In genomic region chr6:83234280-83234741, GRCm38 (mm10) we compare ENCODE assay signal across 9 mouse cellular contexts. TPM values are rescaled to one million over a fixed set of nuclear protein-coding genes. Genes with fewer than 3 reads are reported as not detected.
DNase-seq lines count a peak whose midpoint lies in the region; ATAC-seq lines count a peak whose summit lies in the region.
"Had no signal": no experiment of that assay in that cellular context is flagged by ENCODE, and none has a peak within 500 bp of the region (broad histone marks: within the 10 kb centered on the region; RNA-seq: fewer than 3 reads in every experiment).

No protein-coding gene starts in this region.

- peak overlapping the region; percentile 45 for H3K4me2 ChIP-seq in heart, embryonic 15.5 days
- peak overlapping the region; percentile 52 for H3K4me2 ChIP-seq in limb, embryonic 12.5 days
- H3K4me2 ChIP-seq in neural tube, embryonic 13.5 days = peak overlapping the region; percentile 43

- intact Hi-C loops in heart, postnatal 25 days (cut with DNase I) = no loop called here

- peaks cover 21% of the 10 kb centered on the region for H3K4me1 ChIP-seq in heart, embryonic 15.5 days (replicated peaks)
- H3K4me1 ChIP-seq in limb, embryonic 12.5 days (replicated peaks) = peaks cover 30% of the 10 kb centered on the region
- peaks cover 15% of the 10 kb centered on the region for H3K4me1 ChIP-seq in neural tube, embryonic 13.5 days (replicated peaks)

- H3K36me3 ChIP-seq in heart, embryonic 15.5 days = no peaks in the 10 kb centered on the region
- no peaks in the 10 kb centered on the region for H3K36me3 ChIP-seq in limb, embryonic 12.5 days
- no peaks in the 10 kb centered on the region for H3K36me3 ChIP-seq in neural tube, embryonic 13.5 days
- H3K36me3 ChIP-seq: G1E had no signal

- peak overlapping the region; percentile 7; the same call in 1 of the 2 replicates for H3K9ac ChIP-seq in heart, embryonic 15.5 days
- 0 out of 2 replicates have a peak overlapping the region, but pooled peaks have one; percentile 40 for H3K9ac ChIP-seq in limb, embryonic 12.5 days (replicated peaks)
- H3K9ac ChIP-seq in neural tube, embryonic 13.5 days = peak overlapping the region; percentile 34

- DNase-seq in heart, postnatal 25 days (ENCODE audit: low spot score) = no peak
- no peak for DNase-seq in left cerebral cortex, adult 11 months (ENCODE audit: low spot score)
- no peak for DNase-seq in c-Kit-positive CD71-positive TER-119-positive erythroid progenitor cells, embryonic 14.5 days (ENCODE audit: low spot score)
- no peak for DNase-seq in heart, adult 9 months (ENCODE audit: low spot score in 2 of 2)

- peaks cover 23% of the 10 kb centered on the region for H3K27me3 ChIP-seq in heart, embryonic 15.5 days
- peaks cover 26% of the 10 kb centered on the region for H3K27me3 ChIP-seq in limb, embryonic 12.5 days
- H3K27me3 ChIP-seq in neural tube, embryonic 13.5 days = peaks cover 16% of the 10 kb centered on the region

- H3K4me3 ChIP-seq in heart, embryonic 15.5 days = peak overlapping the region; percentile 13; the same call in 1 of the 2 replicates
- peak overlapping the region; percentile 26 for H3K4me3 ChIP-seq in limb, embryonic 12.5 days (replicated peaks)
- no peak overlapping the region for H3K4me3 ChIP-seq in neural tube, embryonic 13.5 days

- WGBS in heart, embryonic 15.5 days = 7% methylated on average over 14 of the region's 14 CpGs
- WGBS in limb, embryonic 12.5 days = 1% methylated on average over 14 of the region's 14 CpGs
- under 1% methylated on average over 14 of the region's 14 CpGs for WGBS in neural tube, embryonic 13.5 days

- no peaks in the 10 kb centered on the region for H3K9me3 ChIP-seq in heart, embryonic 15.5 days (replicated peaks)
- no peaks in the 10 kb centered on the region for H3K9me3 ChIP-seq in limb, embryonic 12.5 days
- H3K9me3 ChIP-seq in neural tube, embryonic 13.5 days = no peaks in the 10 kb centered on the region
- H3K9me3 ChIP-seq: G1E had no signal

- ATAC-seq in heart, embryonic 15.5 days (replicated peaks; ENCODE audit: insufficient number of reproducible peaks, insufficient read depth, low FRiP score, low read depth) = no peak
- 0 out of 4 replicates have a peak, but pooled peaks have one; percentile 29 to 51 for ATAC-seq in hematopoietic stem cell, adult 5-6 weeks (replicated peaks in 1 of 2; ENCODE audit: insufficient read depth in 1 of 2, low FRiP score in 2 of 2, low TSS enrichment in 1 of 2, low read depth in 1 of 2, poor library complexity in 2 of 2, severe bottlenecking in 2 of 2)
- ATAC-seq in limb, embryonic 12.5 days (ENCODE audit: insufficient number of reproducible peaks, insufficient read depth, low FRiP score, low TSS enrichment, low read depth) = 0 out of 2 replicates have a peak, but pooled peaks have one; percentile 40
- ATAC-seq in neural tube, embryonic 13.5 days (ENCODE audit: low read depth) = no peak; the same call in 1 of the 2 replicates

- no peak overlapping the region for H3K27ac ChIP-seq in heart, embryonic 15.5 days
- peak overlapping the region; percentile 35; the same call in 1 of the 2 replicates for H3K27ac ChIP-seq in limb, embryonic 12.5 days
- H3K27ac ChIP-seq in neural tube, embryonic 13.5 days (replicated peaks) = no peak overlapping the region

RNA-seq across cellular contexts. Expression of gene Slc4a5, which starts 14.7 kb away (rescaled TPM):
- 0.22 and 0.28 TPM in 2 replicates for polyA plus RNA-seq in heart, embryonic 15.5 days (2015; fragmentation: Nextera tagmentation; extraction: Ambion mirVana)
- not detected for total RNA-seq in heart, postnatal 25 days (2021)
- total RNA-seq in hematopoietic stem cell, adult 5-6 weeks (2017) = not detected in 2 replicates
- 0.49 and 0.68 TPM in 2 replicates for polyA plus RNA-seq in limb, embryonic 12.5 days (2016; fragmentation: Nextera tagmentation; extraction: Ambion mirVana)
- polyA plus RNA-seq in neural tube, embryonic 13.5 days (2015; fragmentation: Nextera tagmentation; extraction: Ambion mirVana) = 0.17 and 0.56 TPM in 2 replicates
- polyA plus RNA-seq: G1E had no signal

Comparison
In these comparisons a context has a peak if more than half of its experiments do, and no peak if none do; other contexts are left out.
1. ATAC-seq: peak in hematopoietic stem cell, adult 5-6 weeks (2 of 2) and limb, embryonic 12.5 days (single experiment); none in heart, embryonic 15.5 days (single experiment) and neural tube, embryonic 13.5 days (single experiment).
2. Peak in every context shown above with its lines, with median percentiles within 50 percentile points of each other: H3K4me2 ChIP-seq and H3K9ac ChIP-seq.